Mouse (Mus musculus) heart, adult 9 months (tissue): ENCODE results near the gene Olfr129.

Source experiments
- DNase-seq, 2 experiments: peaks; one replicate each; pipeline ENCODE4 v3.0.0; 2022; ENCODE audit warnings: low spot score in 2 of 2

Olfr129 gene

DNA sequence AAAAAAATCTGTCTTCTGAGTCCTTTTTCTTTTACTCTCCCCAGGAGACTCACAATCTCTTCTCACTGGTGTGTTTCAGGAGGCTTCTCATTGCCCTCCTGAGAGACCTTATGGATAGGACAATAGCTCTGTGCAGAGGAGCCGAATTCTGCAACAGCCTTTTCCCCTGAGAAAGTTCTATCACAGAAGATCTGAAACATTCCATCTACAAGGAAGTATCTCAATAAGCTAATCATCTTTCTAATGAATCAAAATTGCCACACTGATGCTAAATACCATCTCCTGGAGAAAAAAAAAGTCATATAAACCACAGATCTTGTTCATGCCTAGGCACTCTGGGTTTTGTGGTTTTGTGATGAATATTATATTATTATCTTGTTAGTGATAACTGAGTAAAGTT, at the start of gene Olfr129:
Olfr129 (minus strand) TSS at position 101 of the 400 bp plus-strand sequence.
- DNase-seq, result no peak

DNA sequence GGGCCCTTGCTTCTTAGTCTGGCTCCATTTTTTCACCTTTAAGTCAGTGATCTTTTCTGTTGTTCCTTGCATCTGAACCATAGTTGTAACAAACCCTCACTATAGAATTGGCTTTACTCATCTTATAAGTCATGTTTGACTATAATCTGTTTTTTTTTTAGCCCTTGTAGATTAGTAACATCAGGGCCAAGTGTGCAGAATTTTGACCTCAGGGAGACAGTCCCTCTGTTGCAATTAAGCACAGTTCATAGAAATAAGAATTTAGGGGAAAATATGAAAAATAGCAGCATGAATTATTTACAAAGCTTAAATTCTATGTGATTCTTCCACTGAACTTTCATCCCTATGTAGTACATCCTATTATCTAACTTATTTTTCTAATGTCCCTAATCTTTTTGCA, 28.7 kb upstream of the Olfr129 start, which contains the start of gene Olfr131:
Olfr131 (minus strand) TSS at position 101 of the 400 bp plus-strand sequence.
- DNase-seq, result no peak

DNA sequence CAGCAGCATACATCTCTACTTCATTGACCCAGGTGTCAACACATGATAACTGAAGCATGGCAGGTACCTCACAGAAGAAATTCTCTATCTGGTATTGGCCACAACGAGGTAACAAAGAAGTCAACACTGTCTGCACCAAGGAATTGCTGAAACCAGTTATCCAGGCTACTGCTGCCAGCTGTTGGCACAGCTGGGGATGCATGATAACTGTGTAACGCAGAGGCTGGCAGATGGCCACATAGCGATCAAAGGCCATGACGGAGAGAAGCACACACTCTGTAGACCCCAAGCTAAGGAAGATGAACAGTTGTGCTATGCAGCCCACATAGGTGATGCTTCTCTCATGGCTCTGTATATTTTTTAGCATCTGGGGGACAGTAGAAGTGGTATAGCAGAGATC, 22.5 kb upstream of the Olfr129 start:
- DNase-seq, result no peak

DNA sequence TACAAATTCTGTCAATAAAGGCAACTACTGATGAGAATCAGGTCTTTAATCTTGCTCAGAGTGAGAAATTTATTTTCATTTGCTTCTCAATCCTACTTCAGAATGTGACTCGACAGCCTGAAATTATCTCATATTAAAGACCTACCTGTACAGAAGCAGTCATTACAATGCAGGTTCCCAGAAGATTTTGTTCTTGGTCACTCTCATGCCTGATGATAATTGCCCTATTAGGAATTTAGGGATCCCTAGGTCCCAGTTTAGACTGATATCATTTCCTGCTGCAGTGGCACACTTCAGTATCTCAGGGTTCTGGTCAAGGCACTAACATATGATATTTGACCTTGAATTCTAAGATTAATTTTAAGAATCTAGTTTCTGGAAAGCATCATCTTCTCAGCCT, 3.7 kb upstream of the Olfr129 start, which contains the start of gene Olfr130:
Olfr130 (plus strand) TSS at position 301 of the 400 bp plus-strand sequence.
- DNase-seq, result no peak

DNA sequence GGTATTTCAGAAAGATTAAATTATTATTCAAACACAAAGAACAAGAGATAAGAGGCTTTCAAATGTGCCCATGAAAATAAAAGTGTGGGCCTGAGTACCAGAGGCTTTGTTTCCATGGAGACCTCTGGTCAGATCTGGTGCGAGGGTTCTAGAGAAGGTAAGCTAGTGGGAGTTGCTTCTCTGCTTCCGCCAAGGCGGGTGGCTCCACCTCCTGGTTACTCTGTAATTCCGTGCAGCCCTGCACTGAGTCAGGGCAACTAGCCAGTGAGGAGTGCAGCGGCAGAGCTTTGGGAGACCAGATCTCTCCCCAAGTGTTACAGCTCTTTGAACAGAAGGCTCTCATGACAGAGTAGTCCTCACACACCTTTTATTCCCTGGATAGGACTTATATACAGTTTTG, 33.6 kb downstream of the Olfr129 start:
- no peak for DNase-seq

DNA sequence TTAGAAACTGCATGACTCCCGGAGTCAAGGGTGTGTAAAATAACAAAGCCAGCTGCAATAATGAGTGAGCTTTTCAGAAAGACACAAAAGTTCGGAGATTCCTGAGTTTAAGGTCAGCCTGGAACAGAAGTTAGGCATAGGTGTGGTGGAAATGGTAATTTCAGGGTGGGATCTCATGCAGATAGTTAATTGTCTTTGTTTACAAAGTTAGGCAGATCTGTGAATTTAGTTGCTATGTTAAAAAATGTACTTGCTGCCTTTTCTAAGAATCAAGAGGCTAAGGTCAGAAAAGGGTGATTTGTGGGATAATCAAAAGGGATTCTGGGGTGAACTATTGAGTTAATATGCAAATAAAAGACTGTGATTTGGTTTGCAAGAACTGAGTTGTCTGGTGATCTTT, 43.5 kb downstream of the Olfr129 start:
- no peak for DNase-seq

DNA sequence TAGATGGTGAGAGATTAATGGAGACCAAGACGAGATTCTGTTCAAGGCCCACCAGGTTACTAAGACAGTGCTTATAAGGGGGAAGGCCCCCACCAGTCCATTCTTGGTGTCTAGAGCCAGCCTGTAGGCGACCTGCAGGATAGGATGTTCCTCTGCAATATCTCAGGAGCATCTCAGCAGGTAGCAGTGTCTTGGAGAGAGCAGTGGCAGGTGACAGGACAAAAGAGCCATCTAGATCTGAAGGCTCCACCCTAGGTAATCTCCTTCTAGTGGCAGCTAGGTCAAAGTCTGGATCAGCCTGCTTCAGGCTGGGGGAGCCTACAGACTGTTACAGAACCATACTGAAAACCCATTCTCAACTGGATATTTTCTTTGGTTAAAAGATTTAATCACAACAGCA, 54.9 kb downstream of the Olfr129 start:
- DNase-seq, result no peak
